Mouse (Mus musculus) embryonic facial prominence, embryonic 13.5 days (tissue): ENCODE measurements around the gene Macrod1. TPM values are rescaled to one million over a fixed set of nuclear protein-coding genes. Genes with fewer than 3 reads are reported as not detected.
"Not testable (repeated sequence)": the region's sequence is repeated elsewhere in the genome, so short reads cannot be mapped to it uniquely, and the experiment has no call there.

ENCODE experiments used
- ATAC-seq: fragments of 200-750 bp; cut with Nextera tagmentation; 2 replicates; pipeline ENCODE4 v1.8.0; 2017; ENCODE audit warnings: low read depth; ENCODE audit not compliant: insufficient number of reproducible peaks, insufficient read depth, low FRiP score, low TSS enrichment
- H3K27ac ChIP-seq: fragments of 300-500 bp; sonication (generic); 2 replicates; pipeline ENCODE4 v1.5.1; 2015; ENCODE audit warnings: moderate library complexity, mild to moderate bottlenecking, inconsistent platforms
- H3K27me3 ChIP-seq: fragments of 300-500 bp; sonication (generic); 2 replicates; pipeline ENCODE4 v1.6.1; 2015; ENCODE audit warnings: mild to moderate bottlenecking, inconsistent platforms
- H3K36me3 ChIP-seq: fragments of 300-500 bp; sonication (generic); 2 replicates; pipeline ENCODE4 v1.6.1; 2015; ENCODE audit warnings: mild to moderate bottlenecking, inconsistent platforms
- H3K4me1 ChIP-seq: fragments of 300-500 bp; sonication (generic); 2 replicates; pipeline ENCODE4 v1.6.1; 2015; ENCODE audit warnings: inconsistent platforms
- H3K4me2 ChIP-seq: fragments of 300-500 bp; sonication (generic); 2 replicates; pipeline ENCODE4 v1.6.1; 2015; ENCODE audit warnings: moderate library complexity, mild to moderate bottlenecking, inconsistent platforms
- H3K4me3 ChIP-seq: fragments of 300-500 bp; sonication (generic); 2 replicates; pipeline ENCODE4 v1.5.1; 2015; ENCODE audit warnings: mild to moderate bottlenecking, inconsistent platforms
- H3K9ac ChIP-seq: fragments of 300-500 bp; sonication (generic); 2 replicates; pipeline ENCODE4 v1.6.1; 2015; ENCODE audit warnings: mild to moderate bottlenecking, inconsistent platforms
- H3K9me3 ChIP-seq: fragments of 300-500 bp; sonication (generic); 2 replicates; pipeline ENCODE4 v1.6.1; 2016; ENCODE audit warnings: inconsistent platforms
- WGBS: fragments of 180-500 bp; shearing (Covaris S2); methylation state at CpG from one replicate; pipeline ENCODE4 v1.1.7; 2015; ENCODE audit warnings: mixed read lengths; 5-methylcytosine and 5-hydroxymethylcytosine counted together
- polyA plus RNA-seq: library from polyadenylated mRNA; unstranded; fragments of >200 nt; fragmentation: Nextera tagmentation; extraction: Ambion mirVana; gene quantifications from 2 replicates; pipeline ENCODE4 v1.2.1, GENCODE M21; 2015

Gene Macrod1
- polyA plus RNA-seq, 1 experiment from 2014 or later, result 9.0 TPM

GRCm38 (mm10) chr19:7034006-7034405 is 22.6 kb upstream of the Macrod1 start:
- peaks cover 18% of the 10 kb centered on the region for H3K4me1 ChIP-seq
- H3K9me3 ChIP-seq, result no peaks in the 10 kb centered on the region
- H3K4me2 ChIP-seq, result no peak overlapping the region
- no peaks in the 10 kb centered on the region for H3K27me3 ChIP-seq
- no peak overlapping the region for H3K27ac ChIP-seq
- H3K4me3 ChIP-seq, result no peak overlapping the region
- peaks cover 65% of the 10 kb centered on the region for H3K36me3 ChIP-seq
- ATAC-seq, result no peak
- no peak overlapping the region for H3K9ac ChIP-seq
- 90% methylated on average over 5 of the region's 5 CpGs for WGBS

DNA sequence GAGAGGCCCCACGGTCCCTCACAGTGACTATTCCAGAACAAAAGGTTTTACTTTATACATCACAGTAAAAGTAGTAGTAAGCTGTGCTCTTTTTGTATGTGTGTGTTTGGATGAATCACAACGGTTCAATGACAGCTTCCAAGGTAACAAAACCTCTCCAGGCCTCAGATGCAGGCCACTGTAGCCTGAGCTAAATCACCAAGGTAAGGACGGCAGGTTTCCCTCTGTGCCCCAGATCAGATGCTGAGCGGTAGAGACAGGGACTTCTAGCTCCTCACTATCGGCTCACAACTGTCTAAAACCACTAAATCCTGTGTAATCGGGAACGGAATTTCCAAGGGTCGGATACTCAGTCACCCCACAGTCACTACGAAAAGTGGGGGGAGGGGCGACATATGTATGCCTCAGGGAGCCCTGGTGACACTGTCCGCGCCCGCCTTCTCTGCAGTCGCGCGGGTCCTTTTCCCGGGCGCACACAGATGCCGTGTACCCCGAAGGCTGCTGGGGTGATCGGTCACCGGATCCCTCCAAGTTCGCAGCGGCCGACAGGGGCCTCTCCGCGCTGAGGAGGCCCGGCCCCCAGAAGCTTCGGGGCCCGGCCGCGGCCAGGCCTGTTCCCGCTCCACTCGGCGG is 17.4 kb upstream of the Macrod1 start:
- Histone ChIP-seq H3K27me3 (no peaks in the 10 kb centered on the region), H3K9me3 (no peaks in the 10 kb centered on the region), H3K4me2 (peak overlapping the region; percentile 79), H3K27ac (peak overlapping the region; percentile 91), H3K36me3 (peaks cover 15% of the 10 kb centered on the region), H3K9ac (peak overlapping the region; percentile 89), H3K4me1 (peaks cover 23% of the 10 kb centered on the region), H3K4me3 (peak overlapping the region; percentile 67)
- ATAC-seq, result no peak
- WGBS, result 2% methylated on average over 35 of the region's 35 CpGs

GRCm38 (mm10) chr19:7039841-7040636 is 16.6 kb upstream of the Macrod1 start, which contains the start of gene Stip1:
TSS of gene Stip1 (minus strand) at chr19:7039967.
- no peaks in the 10 kb centered on the region for H3K9me3 ChIP-seq
- peak within 1 kb of the TSS; percentile 89 for H3K9ac ChIP-seq
- peaks cover 7% of the 10 kb centered on the region for H3K36me3 ChIP-seq
- H3K4me1 ChIP-seq, result peaks cover 23% of the 10 kb centered on the region
- H3K4me3 ChIP-seq, result peak within 1 kb of the TSS; percentile 67
- H3K27me3 ChIP-seq, result no peaks in the 10 kb centered on the region
- peak within 1 kb of the TSS; percentile 96 for H3K27ac ChIP-seq
- under 1% methylated on average over 49 of the region's 49 CpGs for WGBS
- peak within 1 kb of the TSS; percentile 88 for H3K4me2 ChIP-seq
- peak; percentile 99 for ATAC-seq

- Histone ChIP-seq H3K27me3 (no peaks in the 10 kb centered on the region), H3K4me3 (peak overlapping the region; percentile 57), H3K4me1 (peaks cover 23% of the 10 kb centered on the region), H3K36me3 (peaks cover under 1% of the 10 kb centered on the region), H3K9me3 (no peaks in the 10 kb centered on the region), H3K9ac (peak overlapping the region; percentile 84), H3K27ac (peak overlapping the region; percentile 96), H3K4me2 (peak overlapping the region; percentile 88)
- 23% methylated on average over 13 of the region's 13 CpGs for WGBS
- no peak for ATAC-seq
Measured at GRCm38 (mm10) chr19:7040637-7041130, 15.9 kb upstream of the Macrod1 start.

- no peak for ATAC-seq
- H3K9me3 ChIP-seq, result no peaks in the 10 kb centered on the region
- no peak overlapping the region for H3K9ac ChIP-seq
- peak overlapping the region; percentile 96; the same call in 1 of the 2 replicates for H3K27ac ChIP-seq
- H3K4me2 ChIP-seq, result 0 out of 2 replicates have a peak overlapping the region, but pooled peaks have one; percentile 88
- H3K36me3 ChIP-seq, result no peaks in the 10 kb centered on the region
- H3K4me3 ChIP-seq, result peak overlapping the region; percentile 57
- WGBS, result 85% methylated on average over 2 of the region's 2 CpGs
- H3K4me1 ChIP-seq, result peaks cover 23% of the 10 kb centered on the region
- H3K27me3 ChIP-seq, result no peaks in the 10 kb centered on the region
Measured at GRCm38 (mm10) chr19:7041171-7041570, 15.4 kb upstream of the Macrod1 start.

- no peak for ATAC-seq
- 60% methylated on average over 4 of the region's 4 CpGs for WGBS
Measured at GRCm38 (mm10) chr19:7044279-7044678, 12.3 kb upstream of the Macrod1 start.

GRCm38 (mm10) chr19:7044706-7045105 is 11.9 kb upstream of the Macrod1 start:
- Histone ChIP-seq H3K4me3 (no peak overlapping the region), H3K4me2 (no peak overlapping the region), H3K36me3 (no peaks in the 10 kb centered on the region), H3K9me3 (no peaks in the 10 kb centered on the region), H3K27ac (no peak overlapping the region), H3K9ac (no peak overlapping the region), H3K27me3 (no peaks in the 10 kb centered on the region), H3K4me1 (peaks cover 5% of the 10 kb centered on the region; the same call in 1 of the 2 replicates)
- ATAC-seq, result no peak
- WGBS, result 31% methylated on average over 4 of the region's 4 CpGs

More at GRCm38 (mm10) chr19:7044279-7044678, 12.3 kb upstream of the Macrod1 start:
- Histone ChIP-seq H3K9me3 (no peaks in the 10 kb centered on the region), H3K9ac (no peak overlapping the region), H3K4me2 (no peak overlapping the region), H3K36me3 (no peaks in the 10 kb centered on the region), H3K4me1 (peaks cover 5% of the 10 kb centered on the region; the same call in 1 of the 2 replicates), H3K27me3 (no peaks in the 10 kb centered on the region), H3K27ac (no peak overlapping the region), H3K4me3 (no peak overlapping the region)

DNA sequence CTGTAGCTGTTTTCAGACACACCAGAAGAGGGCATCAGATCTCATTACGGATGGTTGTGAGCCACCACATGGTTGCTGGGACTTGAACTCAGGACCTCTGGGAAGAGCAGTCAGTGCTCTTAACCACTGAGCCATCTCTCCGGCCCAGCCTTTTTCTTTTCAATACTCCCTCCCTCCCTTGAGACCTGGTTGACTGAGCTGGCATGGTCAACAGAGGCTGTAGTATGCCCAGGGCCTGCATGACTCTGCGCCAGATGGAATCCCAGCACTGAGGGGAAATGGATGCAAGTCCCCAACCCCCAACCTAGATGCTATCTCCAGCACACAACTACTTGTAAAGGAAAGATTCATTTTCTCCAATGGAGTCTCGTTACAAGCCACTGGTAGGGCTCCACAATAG is 3.2 kb upstream of the Macrod1 start:
- not testable (repeated sequence) for H3K9ac ChIP-seq, H3K4me2 ChIP-seq, H3K9me3 ChIP-seq, H3K4me3 ChIP-seq, ATAC-seq, H3K36me3 ChIP-seq, H3K27me3 ChIP-seq, H3K27ac ChIP-seq
- WGBS, result 77% methylated on average over 4 of the region's 4 CpGs
- H3K4me1 ChIP-seq, result peaks cover 26% of the 10 kb centered on the region

DNA sequence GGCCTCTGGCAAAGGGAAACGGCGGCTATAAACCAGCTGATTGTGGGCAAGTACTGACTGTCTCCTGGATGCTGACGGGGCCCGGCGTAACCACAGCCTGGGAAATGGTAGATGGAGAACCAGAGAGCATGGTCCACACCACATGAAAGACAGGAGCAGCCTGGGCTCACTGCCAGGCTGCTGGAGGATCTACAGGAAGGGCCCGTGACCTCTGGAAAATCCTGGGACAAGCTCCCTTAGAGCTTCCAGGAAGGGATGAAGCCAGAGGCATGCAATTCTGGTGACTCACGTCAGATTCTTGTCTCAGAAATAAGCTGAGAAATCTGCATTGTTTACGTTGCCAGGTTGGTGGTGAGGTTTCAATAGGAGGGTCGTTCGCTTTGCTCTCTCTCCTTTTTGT is 1.8 kb upstream of the Macrod1 start:
- H3K27me3 ChIP-seq, result no peaks in the 10 kb centered on the region
- peak overlapping the region; percentile 18; the same call in 1 of the 2 replicates for H3K27ac ChIP-seq
- 0 out of 2 replicates have a peak overlapping the region, but pooled peaks have one; percentile 4 for H3K9ac ChIP-seq
- ATAC-seq, result no peak
- no peak overlapping the region for H3K4me3 ChIP-seq
- H3K36me3 ChIP-seq, result no peaks in the 10 kb centered on the region
- peaks cover 29% of the 10 kb centered on the region for H3K4me1 ChIP-seq
- no peak overlapping the region for H3K4me2 ChIP-seq
- WGBS, result 47% methylated on average over 10 of the region's 10 CpGs
- no peaks in the 10 kb centered on the region for H3K9me3 ChIP-seq

DNA sequence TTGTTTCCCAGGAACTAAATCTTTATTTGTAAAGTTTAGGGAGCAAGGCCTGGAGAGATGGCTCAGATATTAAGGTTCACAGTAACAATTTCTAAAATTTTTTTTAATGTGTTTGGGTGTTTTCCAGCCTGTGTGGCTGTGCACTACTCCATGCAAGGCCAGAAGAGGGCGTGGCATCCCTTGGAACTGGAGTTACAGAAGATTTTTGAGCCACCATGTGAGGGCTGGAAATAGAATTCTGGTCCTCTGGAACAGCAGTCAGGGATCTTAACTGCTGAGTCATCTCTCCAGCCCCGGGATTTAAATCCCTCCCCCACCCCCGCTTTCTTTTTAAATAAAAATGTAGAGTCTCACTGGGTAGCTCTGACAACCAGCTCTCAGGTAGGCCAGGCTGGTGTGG is 1.4 kb upstream of the Macrod1 start:
- Histone ChIP-seq H3K4me2 (no peak overlapping the region), H3K4me3 (no peak overlapping the region), H3K27ac (no peak overlapping the region), H3K9ac (no peak overlapping the region), H3K27me3 (no peaks in the 10 kb centered on the region), H3K9me3 (no peaks in the 10 kb centered on the region), H3K4me1 (peaks cover 29% of the 10 kb centered on the region), H3K36me3 (no peaks in the 10 kb centered on the region)
- no peak for ATAC-seq
- WGBS, result 39% methylated on average over 3 of the region's 3 CpGs

GRCm38 (mm10) chr19:7057126-7057721 is 614 bp downstream of the Macrod1 start:
- peak overlapping the region; percentile 100 for H3K4me2 ChIP-seq
- 3% methylated on average over 16 of the region's 16 CpGs for WGBS
- H3K27ac ChIP-seq, result no peak overlapping the region
- ATAC-seq, result peak; percentile 4; the same call in 1 of the 2 replicates
- H3K27me3 ChIP-seq, result no peaks in the 10 kb centered on the region
- H3K4me3 ChIP-seq, result peak overlapping the region; percentile 76
- peaks cover 29% of the 10 kb centered on the region for H3K4me1 ChIP-seq
- H3K9ac ChIP-seq, result peak overlapping the region; percentile 75
- H3K9me3 ChIP-seq, result no peaks in the 10 kb centered on the region
- no peaks in the 10 kb centered on the region for H3K36me3 ChIP-seq
